Mouse (Mus musculus) stomach, postnatal 0 days (tissue): ENCODE results near the gene Wbp2nl.

ENCODE experiments used
- CTCF ChIP-seq: IDR thresholded peaks from 2 replicates; pipeline ENCODE4 v1.5.1; 2016; ENCODE audit warnings: antibody characterized with exemption, low read depth, mild to moderate bottlenecking, moderate library complexity
- EP300 ChIP-seq: optimal IDR thresholded peaks from 2 replicates; pipeline ENCODE3; 2016; ENCODE audit warnings: antibody characterized with exemption

GRCm38 (mm10) chr15:82286157-82286556, 12.6 kb upstream of the Wbp2nl start:
- TF ChIP-seq CTCF: no peak
- TF ChIP-seq EP300: no peak
